Mouse (Mus musculus) C2C12 (cell line): ENCODE results near the gene Sbk1. TPM values are rescaled to one million over a fixed set of nuclear protein-coding genes. Genes with fewer than 3 reads are reported as not detected.

ENCODE experiments used
- H3K27me3 ChIP-seq: one replicate; pipeline ENCODE4 v1.6.1; 2011; ENCODE audit not compliant: control insufficient read depth, insufficient read depth, insufficient read length
- H3K36me3 ChIP-seq: one replicate; pipeline ENCODE4 v1.6.1; 2011; ENCODE audit not compliant: control insufficient read depth, insufficient read depth
- H3K4me3 ChIP-seq: one replicate; pipeline ENCODE4 v1.5.1; 2011; ENCODE audit warnings: mild to moderate bottlenecking, control low read depth; ENCODE audit not compliant: poor library complexity, insufficient read depth, severe bottlenecking
- H3K79me2 ChIP-seq: one replicate; pipeline ENCODE4 v1.6.1; 2011; ENCODE audit not compliant: control insufficient read depth, insufficient read depth
- H3K79me3 ChIP-seq: one replicate; pipeline ENCODE4 v1.6.1; 2011; ENCODE audit warnings: low read depth, control low read depth
- H3ac ChIP-seq: one replicate; pipeline ENCODE3; 2011; ENCODE audit warnings: low read depth; ENCODE audit not compliant: control insufficient read depth, insufficient read length
- CEBPB ChIP-seq: IDR thresholded peaks from one replicate; pipeline ENCODE4 v1.6.1; 2011; ENCODE audit warnings: low read depth, mild to moderate bottlenecking, control low read depth, moderate library complexity
- CTCF ChIP-seq: IDR thresholded peaks from one replicate; pipeline ENCODE4 v1.5.1; 2011; ENCODE audit not compliant: control insufficient read depth, insufficient read depth, insufficient read length
- FOSL1 ChIP-seq: IDR thresholded peaks from one replicate; pipeline ENCODE4 v1.8.0; 2011; ENCODE audit warnings: mild to moderate bottlenecking, low read length; ENCODE audit not compliant: poor library complexity, insufficient read depth, severe bottlenecking
- MAX ChIP-seq: IDR thresholded peaks from one replicate; pipeline ENCODE4 v1.6.1; 2011; ENCODE audit warnings: mild to moderate bottlenecking, control low read depth
- MYOD1 ChIP-seq: IDR thresholded peaks from one replicate; pipeline ENCODE4 v1.6.1; 2011; ENCODE audit warnings: low read depth; ENCODE audit not compliant: control insufficient read depth, insufficient read length
- MYOG ChIP-seq: IDR thresholded peaks from one replicate; pipeline ENCODE4 v1.6.1; 2011; ENCODE audit not compliant: control insufficient read depth, insufficient read length; ENCODE audit errors: extremely low read depth
- USF1 ChIP-seq: IDR thresholded peaks from one replicate; pipeline ENCODE4 v1.6.1; 2011; ENCODE audit warnings: low read depth, mild to moderate bottlenecking, control low read depth, moderate library complexity
- polyA plus RNA-seq: library from polyadenylated mRNA; unstranded; fragments of >200 nt; fragmentation: generic; extraction: Trizol; gene quantifications from one replicate; pipeline ENCODE4 v1.2.1, GENCODE M21; 2012; ENCODE audit warnings: missing spikeins

The Sbk1 gene
- polyA plus RNA-seq, 1 experiment = 11.3 TPM

DNA sequence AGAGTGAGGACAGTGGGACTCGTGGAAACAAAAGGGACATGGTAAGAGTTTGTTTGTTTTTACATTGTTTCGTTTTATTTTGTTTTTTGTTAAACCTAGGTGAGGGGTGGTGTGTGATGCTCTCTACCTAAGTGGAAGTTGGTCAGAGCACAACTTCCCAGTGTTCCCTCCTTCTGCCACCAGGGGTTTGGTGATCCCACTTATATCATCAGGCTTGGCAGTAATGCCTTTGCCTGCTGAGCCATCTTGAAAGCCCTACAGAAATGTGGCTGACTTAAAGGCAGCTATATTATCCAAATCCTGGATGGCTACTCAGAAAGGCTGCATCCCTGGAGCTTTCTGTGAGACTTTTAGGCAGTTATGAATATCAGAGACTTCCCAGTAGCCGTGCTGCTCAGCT, 60.3 kb downstream of the Sbk1 start:
- no peak overlapping the region for H3K4me3 ChIP-seq
- no peaks in the 10 kb centered on the region for H3K79me2 ChIP-seq
- peaks cover 29% of the 10 kb centered on the region for H3K27me3 ChIP-seq
- H3ac ChIP-seq = no peak overlapping the region
- no peaks in the 10 kb centered on the region for H3K79me3 ChIP-seq
- H3K36me3 ChIP-seq = no peaks in the 10 kb centered on the region
- TF ChIP-seq CTCF (no peak), MAX (no peak), USF1 (no peak), FOSL1 (no peak), MYOG (no peak), MYOD1 (no peak), CEBPB (no peak)

DNA sequence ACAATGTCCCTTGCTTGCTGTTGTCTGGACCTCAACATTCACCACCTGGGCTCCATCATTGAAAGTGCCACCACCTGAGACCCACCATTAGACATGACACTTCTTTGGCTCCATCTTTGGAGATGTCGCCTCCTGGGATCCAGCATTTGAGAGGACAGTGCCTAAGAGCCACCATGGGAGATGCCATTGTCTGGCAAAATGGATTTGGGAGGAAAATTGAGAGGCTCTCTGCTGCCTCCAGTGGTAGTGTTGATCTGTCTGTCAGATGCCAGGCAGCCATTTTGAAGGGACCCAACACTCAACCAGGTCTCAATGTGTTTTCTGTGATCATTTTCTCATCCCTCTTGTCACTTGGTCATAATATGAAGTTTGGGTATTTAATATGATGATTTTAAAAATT, 63.1 kb downstream of the Sbk1 start:
- no peak overlapping the region for H3ac ChIP-seq
- H3K27me3 ChIP-seq = peaks cover 40% of the 10 kb centered on the region
- no peaks in the 10 kb centered on the region for H3K79me2 ChIP-seq
- TF ChIP-seq MYOD1 = no peak
- TF ChIP-seq USF1 = no peak
- no peak for TF ChIP-seq CTCF
- TF ChIP-seq FOSL1 = no peak
- no peak for TF ChIP-seq MAX
- no peak for TF ChIP-seq MYOG
- TF ChIP-seq CEBPB = no peak
- no peaks in the 10 kb centered on the region for H3K79me3 ChIP-seq
- H3K36me3 ChIP-seq = no peaks in the 10 kb centered on the region
- no peak overlapping the region for H3K4me3 ChIP-seq

- H3K4me3 ChIP-seq = no peak overlapping the region
- no peaks in the 10 kb centered on the region for H3K79me2 ChIP-seq
- H3ac ChIP-seq = no peak overlapping the region
- no peaks in the 10 kb centered on the region for H3K79me3 ChIP-seq
- H3K36me3 ChIP-seq = no peaks in the 10 kb centered on the region
- H3K27me3 ChIP-seq = peaks cover 37% of the 10 kb centered on the region
- TF ChIP-seq CEBPB = no peak
- no peak for TF ChIP-seq CTCF
- TF ChIP-seq MYOG = no peak
Observed at GRCm38 (mm10) chr7:126338906-126339305, 66.5 kb downstream of the Sbk1 start.

GRCm38 (mm10) chr7:126339521-126339971, 67.1 kb downstream of the Sbk1 start:
- Histone ChIP-seq H3K4me3 (no peak overlapping the region), H3K79me2 (no peaks in the 10 kb centered on the region), H3ac (no peak overlapping the region), H3K36me3 (no peaks in the 10 kb centered on the region), H3K79me3 (no peaks in the 10 kb centered on the region), H3K27me3 (peaks cover 40% of the 10 kb centered on the region)
- TF ChIP-seq USF1 = no peak
- no peak for TF ChIP-seq MAX
- no peak for TF ChIP-seq FOSL1

- no peak for TF ChIP-seq MYOG
- no peak for TF ChIP-seq MYOD1
- no peak for TF ChIP-seq USF1
- no peak for TF ChIP-seq MAX
- TF ChIP-seq FOSL1 = no peak
- no peak for TF ChIP-seq CTCF
- TF ChIP-seq CEBPB = no peak
- peaks cover 42% of the 10 kb centered on the region for H3K27me3 ChIP-seq
- H3ac ChIP-seq = no peak overlapping the region
- H3K36me3 ChIP-seq = no peaks in the 10 kb centered on the region
- no peaks in the 10 kb centered on the region for H3K79me2 ChIP-seq
- H3K4me3 ChIP-seq = no peak overlapping the region
- no peaks in the 10 kb centered on the region for H3K79me3 ChIP-seq
Observed at GRCm38 (mm10) chr7:126340206-126340618, 67.8 kb downstream of the Sbk1 start.

- H3K27me3 ChIP-seq = peaks cover 42% of the 10 kb centered on the region
- no peak overlapping the region for H3ac ChIP-seq
- TF ChIP-seq MAX (no peak), FOSL1 (no peak), MYOG (no peak), MYOD1 (no peak), CEBPB (no peak), CTCF (no peak), USF1 (no peak)
- H3K36me3 ChIP-seq = no peaks in the 10 kb centered on the region
- H3K79me3 ChIP-seq = no peaks in the 10 kb centered on the region
- no peak overlapping the region for H3K4me3 ChIP-seq
- no peaks in the 10 kb centered on the region for H3K79me2 ChIP-seq
Observed at GRCm38 (mm10) chr7:126340896-126341295, 68.5 kb downstream of the Sbk1 start.

Other genes with a start within 250 kb of the Sbk1 start
- not detected for gene Gsg1l, start 190.2 kb upstream of the Sbk1 start, polyA plus RNA-seq
- gene Xpo6, start 72.1 kb upstream of the Sbk1 start, polyA plus RNA-seq = 65.0 TPM
- 0.23 TPM for gene Lat, start 97.0 kb downstream of the Sbk1 start, polyA plus RNA-seq
- gene Spns1, start 104.8 kb downstream of the Sbk1 start, polyA plus RNA-seq = 69.8 TPM
- 6.2 TPM for gene Nfatc2ip, start 124.1 kb downstream of the Sbk1 start, polyA plus RNA-seq
- gene Cd19, start 142.3 kb downstream of the Sbk1 start, polyA plus RNA-seq = not detected
- 17.5 TPM for gene Rabep2, start 156.1 kb downstream of the Sbk1 start, polyA plus RNA-seq
- 2.2 TPM for gene Atp2a1, start 190.5 kb downstream of the Sbk1 start, polyA plus RNA-seq
- 36.9 TPM for gene Sh2b1, start 202.8 kb downstream of the Sbk1 start, polyA plus RNA-seq
- gene Tufm, start 214.7 kb downstream of the Sbk1 start, polyA plus RNA-seq = 200 TPM
- gene Atxn2l, start 230.8 kb downstream of the Sbk1 start, polyA plus RNA-seq = 73.0 TPM